8 mouse cellular contexts compared by ENCODE assay signal in the genomic region with DNA sequence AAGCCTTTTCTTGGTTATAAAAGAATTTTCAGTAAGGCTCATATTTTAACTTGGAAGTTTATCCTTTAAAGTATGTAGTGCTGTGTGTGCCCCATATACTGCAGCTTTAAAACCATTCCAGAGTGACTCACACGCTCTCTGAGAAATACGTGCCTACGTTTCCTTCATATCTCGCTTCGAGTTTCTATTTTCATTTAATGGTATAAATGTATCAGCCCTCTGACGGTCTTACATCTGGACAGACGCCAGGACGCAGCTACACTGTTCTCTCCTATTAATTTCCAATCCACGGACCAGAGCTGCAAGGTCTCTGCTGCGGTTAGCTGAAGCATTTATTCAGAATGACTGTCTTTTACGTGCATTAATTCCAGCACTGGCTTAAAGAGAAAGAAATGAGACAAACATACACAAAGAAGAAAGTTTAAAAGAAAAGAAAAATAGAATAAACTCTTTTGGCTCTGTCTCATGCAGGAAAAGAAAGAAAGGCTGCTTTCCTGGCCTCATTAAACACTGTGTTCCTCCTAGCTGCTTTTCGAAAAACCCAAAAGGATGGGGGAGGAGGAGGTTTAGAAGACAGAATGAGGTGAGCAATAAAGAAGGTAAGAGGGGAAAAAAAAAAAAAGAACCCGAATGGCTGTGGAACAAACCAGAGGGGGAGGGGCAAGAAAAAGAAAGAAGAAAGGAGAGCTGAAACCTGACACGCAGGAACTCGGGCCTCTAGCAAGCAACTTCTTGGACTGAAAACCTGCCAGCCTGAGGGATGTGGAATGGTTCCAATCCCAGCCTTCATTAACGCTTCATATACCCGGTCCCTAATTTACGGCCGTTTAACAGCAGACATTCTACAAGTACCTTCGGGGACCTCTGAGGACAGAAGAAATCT. TPM values are rescaled to one million over a fixed set of nuclear protein-coding genes. Genes with fewer than 3 reads are reported as not detected.
DNase-seq lines count a peak whose midpoint lies in the region; ATAC-seq and TF ChIP-seq lines count a peak whose summit lies in the region.

No protein-coding gene starts in this region.

- 20% methylated on average over 20 of the region's 20 CpGs for WGBS in neural tube, embryonic 13.5 days
- 66% methylated on average over 20 of the region's 20 CpGs for WGBS in liver, embryonic 12.5 days (ENCODE audit: insufficient replicate concordance)

- in situ Hi-C loops in ES-E14 (cut with MboI; ENCODE audit: low sequenced_read_pairs in 2 of 2, unreplicated experiment in 2 of 2): no loop called here

- no peaks in the 10 kb centered on the region for H3K9me3 ChIP-seq in ES-E14 (ENCODE audit: control insufficient read depth, insufficient read depth, low read depth, low read length)
- no peaks in the 10 kb centered on the region for H3K9me3 ChIP-seq in neural tube, embryonic 13.5 days
- no peaks in the 10 kb centered on the region for H3K9me3 ChIP-seq in liver, embryonic 12.5 days (replicated peaks)

- no peaks in the 10 kb centered on the region for H3K27me3 ChIP-seq in neural tube, embryonic 13.5 days
- H3K27me3 ChIP-seq in liver, embryonic 12.5 days (replicated peaks): no peaks in the 10 kb centered on the region

- H3K27ac ChIP-seq in ES-E14 (ENCODE audit: insufficient read depth, low read depth, low read length, poor library complexity, severe bottlenecking): no peak overlapping the region
- H3K27ac ChIP-seq in neural tube, embryonic 13.5 days (replicated peaks): 0 out of 2 replicates have a peak overlapping the region, but pooled peaks have one; percentile 14
- no peak overlapping the region for H3K27ac ChIP-seq in liver, embryonic 12.5 days

- intact Hi-C loops in heart, postnatal 14 days (cut with DNase I): loop anchor here (5.0 kb wide), 1 partner anchor 35 kb away; no protein-coding TSS in a partner anchor

- peak; percentile 37 to 39 for DNase-seq in cerebellum, adult 18-20 months
- DNase-seq in ES-E14 (ENCODE audit: low read depth, low spot score): peak; percentile 45
- DNase-seq in embryo, embryonic 11.5 days (ENCODE audit: low read depth, low spot score): peak; percentile 62
- peak; percentile 38 to 59 for DNase-seq in heart, postnatal 14 days
- peak; percentile 62 to 77 for DNase-seq in kidney, postnatal 4 days

- H3K36me3 ChIP-seq in ES-E14 (ENCODE audit: control insufficient read depth, insufficient read depth, low read length, poor library complexity, severe bottlenecking): no peaks in the 10 kb centered on the region
- no peaks in the 10 kb centered on the region for H3K36me3 ChIP-seq in neural tube, embryonic 13.5 days
- H3K36me3 ChIP-seq in liver, embryonic 12.5 days: no peaks in the 10 kb centered on the region

- H3K4me2 ChIP-seq in neural tube, embryonic 13.5 days: peak overlapping the region; percentile 26
- no peak overlapping the region for H3K4me2 ChIP-seq in liver, embryonic 12.5 days

- no peak overlapping the region for H3K9ac ChIP-seq in ES-E14 (ENCODE audit: insufficient read depth, low read depth, low read length, poor library complexity, severe bottlenecking)
- no peak overlapping the region for H3K9ac ChIP-seq in neural tube, embryonic 13.5 days
- H3K9ac ChIP-seq in liver, embryonic 12.5 days: no peak overlapping the region

- H3K4me3 ChIP-seq in ES-E14 (ENCODE audit: insufficient read depth in 1 of 2, low read depth in 1 of 2, low read length in 2 of 2, poor library complexity in 1 of 2, severe bottlenecking in 1 of 2): no peak overlapping the region
- no peak overlapping the region for H3K4me3 ChIP-seq in neural tube, embryonic 13.5 days
- H3K4me3 ChIP-seq in liver, embryonic 12.5 days: no peak overlapping the region

- no peak for ATAC-seq in cerebellum, adult (ENCODE audit: insufficient number of reproducible peaks, low FRiP score, low TSS enrichment)
- peak; percentile 25; the same call in 1 of the 2 replicates for ATAC-seq in neural tube, embryonic 13.5 days (ENCODE audit: low read depth)
- ATAC-seq in liver, embryonic 12.5 days: no peak

- peaks cover 7 to 17% of the 10 kb centered on the region in 2 experiments; a peak in 3 of 4 replicates for H3K4me1 ChIP-seq in ES-E14 (ENCODE audit: control insufficient read depth in 2 of 2, insufficient read depth in 2 of 2, low read length in 2 of 2, poor library complexity in 1 of 2)
- peaks cover 54% of the 10 kb centered on the region for H3K4me1 ChIP-seq in neural tube, embryonic 13.5 days (replicated peaks)
- H3K4me1 ChIP-seq in liver, embryonic 12.5 days: 0 out of 2 replicates have a peak, but pooled peaks cover 3% of the 10 kb centered on the region

TF ChIP-seq in ES-E14, 5 proteins besides CTCF, POLR2A, EP300 and RAD21:
- no peak for TF ChIP-seq MAFK (IDR thresholded peaks at IDR 0.05; ENCODE audit: insufficient read depth, low read depth, low read length)
- peak; percentile 71 for TF ChIP-seq ZNF384 (IDR thresholded peaks at IDR 0.05; ENCODE audit: low read depth, low read length)
- TF ChIP-seq HCFC1 (IDR thresholded peaks at IDR 0.05; ENCODE audit: borderline replicate concordance, insufficient read depth, low read length): no peak

RNA-seq across cellular contexts. Expression of a gene that starts 40.2 kb away (rescaled TPM):
- total RNA-seq in ES-E14 (2012; rRNA removed): 7.3 and 10.0 TPM in 2 replicates
- total RNA-seq in heart, postnatal 14 days (2021): 10 to 100 TPM; 54.2 to 63.0 TPM
- 34.4 and 37.0 TPM in 2 replicates for polyA plus RNA-seq in neural tube, embryonic 13.5 days (2015; fragmentation: Nextera tagmentation; extraction: Ambion mirVana)
- 6.8 and 6.9 TPM in 2 replicates for polyA plus RNA-seq in liver, embryonic 12.5 days (2016; fragmentation: Nextera tagmentation; extraction: Ambion mirVana)
